Mouse (Mus musculus) liver, embryonic 11.5 days (tissue): ENCODE results near the gene Gm13290. TPM values are rescaled to one million over a fixed set of nuclear protein-coding genes. Genes with fewer than 3 reads are reported as not detected.
A peak's percentile ranks its signal among the peaks of the same experiment; 100 is the strongest.
"Not testable (repeated sequence)": the region's sequence is repeated elsewhere in the genome, so short reads cannot be mapped to it uniquely, and the experiment has no call there.

Experiments
- ATAC-seq: fragments of 200-750 bp; cut with Nextera tagmentation; replicated peaks from 2 replicates; pipeline ENCODE4 v1.8.0; 2017; ENCODE audit warnings: moderate number of reproducible peaks, mild to moderate bottlenecking, moderate TSS enrichment, moderate library complexity; ENCODE audit not compliant: low FRiP score
- DNase-seq: peaks from one replicate; pipeline ENCODE4 v3.0.0-alpha.2; 2017; ENCODE audit warnings: low spot score
- H3K27ac ChIP-seq: fragments of 300-500 bp; sonication (generic); 2 replicates; pipeline ENCODE4 v1.5.1; 2014; ENCODE audit warnings: mild to moderate bottlenecking, low read depth, low read length, control low read depth
- H3K27me3 ChIP-seq: fragments of 300-500 bp; sonication (generic); replicated peaks from 2 replicates; pipeline ENCODE4 v1.6.1; 2014; ENCODE audit warnings: low read length, mixed read lengths; ENCODE audit not compliant: control insufficient read depth, insufficient read depth
- H3K36me3 ChIP-seq: fragments of 300-500 bp; sonication (generic); 2 replicates; pipeline ENCODE4 v1.6.1; 2014; ENCODE audit warnings: mild to moderate bottlenecking, low read length, moderate library complexity, mixed read lengths; ENCODE audit not compliant: control insufficient read depth, insufficient read depth
- H3K4me1 ChIP-seq: fragments of 300-500 bp; sonication (generic); replicated peaks from 2 replicates; pipeline ENCODE4 v1.6.1; 2014; ENCODE audit warnings: low read length, mixed read lengths; ENCODE audit not compliant: control insufficient read depth, insufficient read depth
- H3K4me2 ChIP-seq: fragments of 300-500 bp; sonication (generic); 2 replicates; pipeline ENCODE4 v1.6.1; 2014; ENCODE audit warnings: mild to moderate bottlenecking, control low read depth, moderate library complexity
- H3K4me3 ChIP-seq: fragments of 300-500 bp; sonication (generic); 2 replicates; pipeline ENCODE4 v1.5.1; 2014; ENCODE audit warnings: low read depth, low read length, control low read depth
- H3K9ac ChIP-seq: fragments of 300-500 bp; sonication (generic); 2 replicates; pipeline ENCODE4 v1.6.1; 2014; ENCODE audit warnings: low read depth, low read length, control low read depth
- H3K9me3 ChIP-seq: fragments of 300-500 bp; sonication (generic); 2 replicates; pipeline ENCODE4 v1.6.1; 2016; ENCODE audit warnings: low read length, inconsistent platforms, mixed read lengths; ENCODE audit not compliant: control insufficient read depth
- WGBS: fragments of 180-500 bp; shearing (Covaris S2); extraction: QIAGEN DNeasy Blood & Tissue Kit; methylation state at CpG from one replicate; pipeline ENCODE4 v1.1.7; 2014; 5-methylcytosine and 5-hydroxymethylcytosine counted together
- polyA plus RNA-seq: library from polyadenylated mRNA; unstranded; fragments of >200 nt; fragmentation: Nextera tagmentation; extraction: Ambion mirVana; gene quantifications from 2 replicates; pipeline ENCODE4 v1.2.1, GENCODE M21; 2014

Gene Gm13290
- polyA plus RNA-seq, 1 experiment from 2014 or later: not detected

- Histone ChIP-seq H3K4me3 (peak overlapping the region; percentile 38), H3K4me2 (peak overlapping the region; percentile 57)
- DNase-seq: peak; percentile 55
- not testable (repeated sequence) for H3K9ac ChIP-seq, ATAC-seq, H3K9me3 ChIP-seq, H3K36me3 ChIP-seq, H3K4me1 ChIP-seq, H3K27me3 ChIP-seq, H3K27ac ChIP-seq
- 5% methylated on average over 26 of the region's 42 CpGs for WGBS
Measured at GRCm38 (mm10) chr4:88763384-88764018, 10.1 kb upstream of the Gm13290 start.

GRCm38 (mm10) chr4:88776622-88777021 lies 3.0 kb downstream of the Gm13290 start, which contains the start of gene Gm13289:
TSS of gene Gm13289 (plus strand) at chr4:88776922.
- not testable (repeated sequence) for H3K9me3 ChIP-seq, H3K9ac ChIP-seq, ATAC-seq, H3K4me1 ChIP-seq, H3K36me3 ChIP-seq, H3K27me3 ChIP-seq, H3K4me3 ChIP-seq, H3K4me2 ChIP-seq, DNase-seq, H3K27ac ChIP-seq
- WGBS: no CpG with 5 or more reads among the region's 29 CpGs

DNA sequence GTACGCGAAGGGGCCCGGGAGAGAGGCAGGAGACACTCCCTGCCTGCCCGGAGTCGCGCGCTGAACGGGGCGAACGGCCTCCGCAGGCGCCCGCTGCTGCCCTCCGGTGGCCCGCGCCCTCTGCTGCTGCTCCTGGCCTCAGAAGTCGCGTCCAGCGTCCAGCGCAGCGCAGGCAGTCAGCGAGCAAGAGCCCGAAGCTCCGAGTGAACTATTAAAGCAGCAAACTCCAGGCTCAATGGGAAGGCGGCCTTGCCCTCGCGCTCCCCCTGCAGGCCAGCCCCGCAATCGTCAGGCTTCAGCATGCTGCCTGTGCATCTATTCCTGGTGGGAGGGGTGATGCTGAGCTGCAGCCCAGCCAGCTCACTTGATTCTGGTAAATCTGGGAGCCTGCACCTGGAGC lies 5.9 kb downstream of the Gm13290 start, which contains the start of gene Gm13272:
Gene Gm13272 (plus strand): TSS at position 301 of the 400 bp plus-strand sequence.
- not testable (repeated sequence) for H3K4me3 ChIP-seq, ATAC-seq, H3K4me1 ChIP-seq, H3K4me2 ChIP-seq, H3K9ac ChIP-seq, H3K36me3 ChIP-seq, H3K9me3 ChIP-seq, H3K27me3 ChIP-seq, DNase-seq, H3K27ac ChIP-seq
- no CpG with 5 or more reads among the region's 29 CpGs for WGBS

DNA sequence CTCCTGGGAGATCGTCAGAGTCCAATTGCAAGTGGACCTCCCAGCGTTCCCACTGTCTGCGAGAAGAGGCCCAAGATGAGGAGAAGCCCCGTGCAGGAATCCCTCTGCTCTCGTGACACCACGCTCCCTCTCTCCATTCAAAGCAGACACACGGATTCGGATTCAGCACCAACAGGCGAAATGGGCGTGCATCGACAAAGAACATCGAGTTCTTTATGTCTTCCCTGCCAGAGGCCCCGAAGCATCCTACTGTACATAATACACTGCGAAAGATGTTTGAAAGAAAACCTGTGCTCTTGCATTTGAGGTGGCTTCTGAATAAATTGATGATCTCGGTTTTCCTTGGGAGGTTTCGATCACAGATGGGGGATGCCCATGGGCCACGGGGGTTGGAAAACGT lies 6.7 kb downstream of the Gm13290 start:
- H3K9ac ChIP-seq, H3K4me3 ChIP-seq, H3K4me2 ChIP-seq, H3K27me3 ChIP-seq, H3K4me1 ChIP-seq, ATAC-seq, DNase-seq, H3K27ac ChIP-seq, H3K9me3 ChIP-seq, H3K36me3 ChIP-seq: not testable (repeated sequence)
- 43% methylated on average over 14 of the region's 18 CpGs for WGBS

- H3K27me3 ChIP-seq, H3K27ac ChIP-seq, H3K4me1 ChIP-seq, H3K9me3 ChIP-seq, ATAC-seq, H3K4me3 ChIP-seq, H3K36me3 ChIP-seq, H3K9ac ChIP-seq, DNase-seq: not testable (repeated sequence)
- H3K4me2 ChIP-seq: peak within 1 kb of the TSS; percentile 47
- 6% methylated on average over 4 of the region's 7 CpGs for WGBS
Measured at GRCm38 (mm10) chr4:88781831-88782230, 8.2 kb downstream of the Gm13290 start, which contains the start of gene Ifnz. TSS of gene Ifnz (plus strand) at chr4:88782131.

- ATAC-seq, H3K27ac ChIP-seq, H3K9me3 ChIP-seq, H3K9ac ChIP-seq, H3K27me3 ChIP-seq, H3K36me3 ChIP-seq, H3K4me3 ChIP-seq, DNase-seq, H3K4me1 ChIP-seq: not testable (repeated sequence)
- H3K4me2 ChIP-seq: peak overlapping the region; percentile 47
- under 1% methylated on average over 14 of the region's 31 CpGs for WGBS
Measured at GRCm38 (mm10) chr4:88782335-88782734, 8.7 kb downstream of the Gm13290 start.

DNA sequence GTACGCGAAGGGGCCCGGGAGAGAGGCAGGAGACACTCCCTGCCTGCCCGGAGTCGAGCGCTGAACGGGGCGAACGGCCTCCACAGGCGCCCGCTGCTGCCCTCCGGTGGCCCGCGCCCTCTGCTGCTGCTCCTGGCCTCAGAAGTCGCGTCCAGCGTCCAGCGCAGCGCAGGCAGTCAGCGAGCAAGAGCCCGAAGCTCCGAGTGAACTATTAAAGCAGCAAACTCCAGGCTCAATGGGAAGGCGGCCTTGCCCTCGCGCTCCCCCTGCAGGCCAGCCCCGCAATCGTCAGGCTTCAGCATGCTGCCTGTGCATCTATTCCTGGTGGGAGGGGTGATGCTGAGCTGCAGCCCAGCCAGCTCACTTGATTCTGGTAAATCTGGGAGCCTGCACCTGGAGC lies 11.8 kb downstream of the Gm13290 start, which contains the start of gene Gm13276:
Gene Gm13276 (plus strand): TSS at position 301 of the 400 bp plus-strand sequence.
- not testable (repeated sequence) for H3K27ac ChIP-seq, DNase-seq, H3K36me3 ChIP-seq, H3K27me3 ChIP-seq, H3K9me3 ChIP-seq, ATAC-seq, H3K4me1 ChIP-seq, H3K4me2 ChIP-seq, H3K4me3 ChIP-seq, H3K9ac ChIP-seq
- WGBS: no CpG with 5 or more reads among the region's 27 CpGs

DNA sequence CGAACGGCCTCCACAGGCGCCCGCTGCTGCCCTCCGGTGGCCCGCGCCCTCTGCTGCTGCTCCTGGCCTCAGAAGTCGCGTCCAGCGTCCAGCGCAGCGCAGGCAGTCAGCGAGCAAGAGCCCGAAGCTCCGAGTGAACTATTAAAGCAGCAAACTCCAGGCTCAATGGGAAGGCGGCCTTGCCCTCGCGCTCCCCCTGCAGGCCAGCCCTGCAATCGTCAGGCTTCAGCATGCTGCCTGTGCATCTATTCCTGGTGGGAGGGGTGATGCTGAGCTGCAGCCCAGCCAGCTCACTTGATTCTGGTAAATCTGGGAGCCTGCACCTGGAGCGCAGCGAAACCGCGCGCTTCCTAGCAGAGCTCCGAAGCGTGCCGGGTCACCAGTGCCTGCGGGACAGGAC lies 14.8 kb downstream of the Gm13290 start, which contains the start of gene Gm13277:
Gene Gm13277 (plus strand): TSS at position 231 of the 400 bp plus-strand sequence.
- WGBS: 0% methylated on average over 4 of the region's 28 CpGs
- not testable (repeated sequence) for H3K4me1 ChIP-seq, H3K4me2 ChIP-seq, DNase-seq, H3K27me3 ChIP-seq, H3K36me3 ChIP-seq, ATAC-seq, H3K27ac ChIP-seq, H3K9ac ChIP-seq, H3K4me3 ChIP-seq, H3K9me3 ChIP-seq

GRCm38 (mm10) chr4:88791250-88791649 lies 17.6 kb downstream of the Gm13290 start, which contains the start of gene Gm13278:
TSS of gene Gm13278 (plus strand) at chr4:88791550.
- no CpG with 5 or more reads among the region's 28 CpGs for WGBS
- not testable (repeated sequence) for DNase-seq, H3K27ac ChIP-seq, H3K27me3 ChIP-seq, H3K4me1 ChIP-seq, H3K36me3 ChIP-seq, H3K4me3 ChIP-seq, H3K9me3 ChIP-seq, H3K4me2 ChIP-seq, ATAC-seq, H3K9ac ChIP-seq
